Mouse (Mus musculus): ENCODE results near the gene Lst1.

Lst1 gene

DNA sequence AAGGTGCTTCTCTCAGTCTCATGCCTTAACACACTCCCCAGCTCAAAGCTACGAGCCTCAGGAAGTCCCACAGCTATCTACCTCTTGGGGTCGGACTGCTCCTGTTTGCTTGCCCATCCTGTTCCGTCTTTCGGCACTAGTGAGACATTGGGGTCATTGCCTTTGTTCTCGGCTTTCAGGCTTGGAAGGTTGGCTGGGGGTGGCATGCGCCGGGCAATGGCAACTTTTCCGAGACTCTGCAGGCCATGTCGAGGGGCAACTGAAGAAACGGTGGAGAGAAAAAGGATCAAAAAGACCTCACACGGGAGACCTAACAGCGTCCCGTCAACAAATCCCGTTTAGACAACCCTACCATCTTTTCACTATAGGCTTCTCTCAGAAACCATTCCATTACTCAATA lies 26.1 kb downstream of the Lst1 start:
- in situ Hi-C loops (cut with MboI, MseI): no loop called here

DNA sequence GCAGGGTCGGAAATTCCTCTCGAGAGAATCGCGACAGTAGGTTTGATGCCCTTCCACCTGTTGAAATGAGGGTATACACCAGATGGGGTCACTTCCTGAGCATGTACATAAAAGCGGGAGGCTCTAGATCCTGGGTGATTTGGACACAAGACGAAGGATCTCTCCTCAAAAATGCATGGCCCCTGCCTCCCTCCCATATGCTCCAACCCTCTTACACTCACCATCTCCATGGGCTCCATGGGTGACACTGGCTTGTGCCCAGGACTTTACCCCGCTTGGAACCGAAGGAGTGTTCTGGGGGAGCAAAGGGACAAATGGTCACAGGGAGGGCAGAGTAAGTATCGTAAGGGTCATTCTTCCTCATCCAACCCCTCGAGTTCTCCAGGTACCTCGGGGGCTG lies 26.8 kb downstream of the Lst1 start:
- in situ Hi-C loops (cut with MboI, MseI): no loop called here

DNA sequence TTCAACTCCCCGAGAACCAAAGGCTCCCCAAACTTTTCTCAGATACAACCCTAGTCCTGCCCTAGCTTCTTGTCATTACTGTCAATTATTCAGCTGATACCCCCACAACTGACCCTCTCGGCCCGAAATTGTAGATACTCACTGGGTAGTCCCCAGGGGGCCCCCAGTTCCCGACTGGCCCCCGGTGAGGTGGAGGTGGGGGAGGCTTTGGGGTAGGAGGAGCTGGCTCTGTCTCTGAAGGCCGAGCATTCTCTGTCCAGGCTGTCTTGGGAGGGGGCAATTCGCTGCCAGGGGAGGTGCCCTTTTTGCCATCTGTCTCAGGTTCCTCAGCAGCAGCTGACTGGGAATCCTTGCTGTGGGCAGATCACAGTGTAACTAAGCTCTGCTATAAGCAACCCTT lies 28.6 kb downstream of the Lst1 start:
- in situ Hi-C loops (cut with MboI, MseI): no loop called here

DNA sequence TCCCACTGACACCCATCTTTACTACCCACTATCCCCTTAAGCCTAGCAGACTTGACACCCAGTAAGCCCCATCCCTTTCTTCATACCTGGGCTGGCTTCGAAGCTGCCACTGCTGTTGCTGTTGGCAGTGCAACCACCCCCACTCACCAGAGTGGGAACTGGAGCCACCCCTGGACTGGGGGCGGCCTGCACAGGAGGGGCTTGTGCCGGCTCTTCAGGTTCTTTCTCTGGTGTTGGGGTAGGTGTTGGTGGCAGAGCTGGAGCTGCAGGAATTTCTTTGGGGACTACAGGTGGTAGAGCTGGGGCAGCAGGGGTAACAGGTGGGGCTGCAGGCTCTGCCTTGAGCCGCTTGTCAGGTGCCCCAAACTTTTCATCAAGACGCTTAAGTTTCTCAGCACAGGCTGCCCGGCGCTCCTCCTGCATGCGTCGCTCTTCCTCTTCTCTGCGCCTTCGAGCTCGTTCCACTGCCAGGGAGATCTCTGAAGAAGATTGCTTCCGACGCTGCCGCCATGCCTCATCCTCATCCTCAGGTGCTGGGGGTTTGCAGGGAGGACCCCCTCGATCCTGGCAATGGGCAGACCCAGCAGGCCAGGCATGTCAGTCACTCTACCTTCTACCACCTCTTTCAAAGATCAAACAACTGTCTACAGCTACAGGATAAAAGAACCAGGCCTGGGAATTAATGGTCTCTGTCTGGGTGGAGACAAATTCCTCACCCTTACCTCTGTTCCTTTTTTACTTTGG lies 29.2 kb downstream of the Lst1 start:
- in situ Hi-C loops (cut with MboI, MseI): no loop called here

DNA sequence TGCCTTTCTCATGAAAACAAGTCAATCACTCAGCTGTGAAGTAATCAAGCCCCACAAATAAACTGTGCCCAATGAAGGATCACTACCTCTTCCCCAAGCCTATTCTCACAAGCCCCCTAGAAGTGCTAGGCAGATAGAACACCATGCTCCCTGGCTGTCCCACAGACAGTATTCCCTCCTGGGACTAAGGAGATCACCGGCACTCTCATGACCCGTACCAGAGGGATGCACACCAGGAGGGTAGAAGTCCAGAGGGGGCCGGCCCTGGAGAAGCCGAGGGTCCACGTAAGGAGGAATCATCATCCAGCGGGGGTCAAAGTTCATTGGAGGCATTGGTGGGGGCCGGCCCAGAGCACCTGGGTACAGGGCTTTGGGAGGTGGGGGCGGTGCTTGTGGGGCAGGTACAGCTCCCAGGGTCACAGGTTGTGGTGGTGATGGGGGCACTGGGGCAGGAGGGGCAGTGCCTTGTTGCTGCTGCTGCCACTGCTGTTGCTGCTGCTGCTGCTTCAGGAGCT lies 30.5 kb downstream of the Lst1 start:
- in situ Hi-C loops (cut with MboI, MseI): no loop called here

DNA sequence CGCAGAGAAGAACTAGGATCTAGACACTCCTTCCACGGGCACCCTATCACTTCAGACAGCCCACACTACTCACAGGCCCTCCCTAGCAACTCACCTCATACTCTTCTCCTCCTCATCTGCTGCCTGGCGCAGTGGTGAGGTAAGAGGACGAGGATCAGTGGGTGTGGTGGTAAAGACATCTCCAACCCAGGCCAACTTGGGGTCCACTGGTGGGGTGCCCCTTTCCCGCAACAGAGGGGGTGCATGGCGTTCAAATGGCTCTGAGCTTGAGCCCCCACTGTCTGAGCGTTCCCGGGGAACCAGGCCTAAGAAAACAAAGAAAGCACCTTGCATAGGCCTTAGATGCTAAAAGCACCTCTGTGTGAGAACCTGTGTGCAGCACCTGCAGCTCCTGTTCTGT lies 31.0 kb downstream of the Lst1 start:
- in situ Hi-C loops (cut with MboI, MseI): no loop called here

DNA sequence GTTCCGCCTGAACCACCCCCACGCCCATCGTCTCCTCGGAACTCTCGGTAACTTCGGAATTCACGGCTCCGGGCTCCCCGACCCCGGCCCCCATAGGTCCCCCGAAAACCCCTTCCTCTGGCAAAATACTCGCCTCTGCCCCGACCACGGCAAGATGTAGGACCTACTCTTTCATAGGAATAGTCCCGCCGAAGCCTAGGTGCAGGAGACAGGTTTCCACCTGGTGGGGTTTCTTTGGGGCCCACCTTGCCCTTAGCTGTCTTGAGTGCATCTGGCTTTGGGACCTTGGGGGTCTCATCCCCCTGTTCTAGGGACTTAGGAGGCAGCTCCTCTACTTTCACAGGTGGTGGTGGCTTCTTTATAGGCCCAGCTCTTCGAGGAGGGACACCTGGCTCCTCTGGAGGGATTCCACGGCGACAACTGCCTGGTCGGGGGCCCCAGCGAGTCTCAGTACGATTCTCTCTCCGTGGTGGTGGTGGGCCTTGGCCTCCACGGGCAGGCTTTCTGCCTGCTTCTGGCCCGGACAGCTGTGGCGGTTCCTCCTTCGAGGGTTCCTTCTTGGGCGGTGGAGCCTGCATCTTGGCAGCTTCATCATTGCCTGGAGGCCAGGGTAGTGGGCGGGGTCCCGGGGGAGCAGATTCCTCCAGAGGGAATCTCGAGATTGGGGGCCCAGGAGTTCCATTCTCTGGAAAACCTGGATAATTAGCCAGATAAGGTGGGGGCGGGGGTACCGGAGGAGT lies 31.6 kb downstream of the Lst1 start:
- in situ Hi-C loops (cut with MboI, MseI): no loop called here

DNA sequence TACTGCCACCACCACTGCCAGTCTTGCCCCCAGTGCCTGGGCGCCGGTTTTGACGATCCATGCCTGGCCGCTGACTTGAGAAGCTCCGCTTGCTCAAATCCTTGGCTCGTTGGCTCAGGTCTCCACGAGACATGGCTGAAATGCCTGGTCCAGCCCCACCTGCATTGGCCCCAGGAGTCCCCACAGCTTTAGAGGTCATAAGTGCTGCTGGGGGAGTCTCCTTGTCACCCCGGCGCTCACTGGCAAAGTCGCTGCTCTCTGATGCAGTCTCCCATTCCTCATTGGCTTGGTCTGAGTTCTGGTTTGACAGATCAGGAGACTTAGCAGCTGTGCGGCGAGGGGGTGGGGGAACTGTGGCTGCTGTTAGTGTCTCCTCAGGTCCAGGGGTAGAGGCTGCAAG lies 32.8 kb downstream of the Lst1 start:
- in situ Hi-C loops (cut with MboI, MseI): no loop called here

DNA sequence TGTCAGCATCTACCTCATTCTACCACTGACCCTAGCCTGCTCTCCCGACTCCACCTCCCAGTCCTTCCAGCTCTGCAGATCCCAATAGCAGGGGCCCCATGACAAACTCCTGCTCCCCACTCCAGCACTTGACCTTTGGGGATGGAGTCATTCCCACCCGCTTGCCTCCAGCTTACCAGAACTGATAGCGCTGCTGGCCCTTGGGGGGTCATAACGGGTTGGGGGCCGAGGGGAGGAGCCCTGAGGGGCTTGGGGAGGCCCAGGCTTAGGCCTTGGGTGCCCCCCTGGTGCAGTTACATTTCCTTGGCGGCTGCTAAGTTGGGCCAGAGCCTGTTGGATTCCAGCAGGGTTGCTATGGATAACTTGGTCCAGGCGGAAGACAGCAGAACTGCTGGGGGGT lies 33.6 kb downstream of the Lst1 start:
- in situ Hi-C loops (cut with MboI, MseI): no loop called here

DNA sequence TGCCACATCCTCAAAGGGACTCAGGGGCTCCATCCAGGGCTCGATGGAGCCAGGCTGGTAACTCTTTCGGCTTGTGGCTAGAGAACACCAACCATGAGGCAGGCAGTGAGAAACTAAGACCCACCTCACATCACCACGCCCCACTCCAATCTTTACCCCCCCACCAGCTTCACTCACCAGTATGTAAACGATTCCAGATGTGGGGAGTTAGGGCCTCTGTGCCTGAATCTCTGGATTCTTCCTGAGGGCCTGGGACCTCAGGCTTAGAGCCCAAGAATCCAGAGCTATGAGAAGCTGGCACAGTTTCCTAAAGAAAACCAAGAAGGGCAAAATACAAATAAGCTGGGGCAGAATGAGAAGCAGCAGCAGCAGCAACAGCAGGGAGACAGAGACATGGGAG lies 34.3 kb downstream of the Lst1 start:
- in situ Hi-C loops (cut with MboI, MseI): no loop called here

DNA sequence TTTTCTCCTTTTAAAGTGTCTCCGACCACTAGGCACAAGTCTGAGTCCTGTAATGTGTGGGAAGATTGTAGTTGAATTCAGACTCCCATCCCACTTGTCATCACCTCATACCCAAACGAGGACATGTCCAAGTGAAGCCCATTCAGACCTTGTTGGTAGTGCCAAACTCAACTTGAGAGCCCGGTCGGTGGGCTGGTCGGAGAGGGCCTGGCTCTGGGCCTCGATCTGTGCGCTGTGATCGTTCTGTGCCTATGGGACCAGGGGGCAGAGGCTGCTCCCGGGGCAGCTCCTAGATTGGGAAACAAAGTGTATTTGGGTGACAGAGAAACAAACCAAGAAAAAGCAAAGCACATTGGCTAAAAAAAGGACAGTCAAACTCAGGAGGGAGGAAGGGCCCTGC lies 35.2 kb downstream of the Lst1 start:
- in situ Hi-C loops (cut with MboI, MseI): no loop called here

DNA sequence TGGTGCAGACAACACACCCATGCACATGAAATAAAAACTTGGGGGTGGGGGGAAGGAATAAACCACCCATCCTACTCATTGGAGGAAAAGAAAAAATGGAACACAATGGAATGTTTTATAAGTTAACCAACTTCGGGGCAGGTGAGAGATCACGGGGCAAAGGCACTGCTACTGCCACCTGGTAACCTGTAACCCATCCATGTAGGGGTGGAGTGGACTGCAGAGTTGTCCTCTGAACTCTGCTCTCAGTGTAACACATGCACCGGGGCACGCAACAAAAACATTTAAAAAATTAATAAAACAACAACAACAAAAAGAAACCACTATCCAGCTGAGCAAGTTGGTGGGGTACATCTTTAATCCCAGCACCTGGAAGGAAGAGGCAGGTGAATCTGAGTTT lies 36.1 kb downstream of the Lst1 start:
- in situ Hi-C loops (cut with MboI, MseI): no loop called here

DNA sequence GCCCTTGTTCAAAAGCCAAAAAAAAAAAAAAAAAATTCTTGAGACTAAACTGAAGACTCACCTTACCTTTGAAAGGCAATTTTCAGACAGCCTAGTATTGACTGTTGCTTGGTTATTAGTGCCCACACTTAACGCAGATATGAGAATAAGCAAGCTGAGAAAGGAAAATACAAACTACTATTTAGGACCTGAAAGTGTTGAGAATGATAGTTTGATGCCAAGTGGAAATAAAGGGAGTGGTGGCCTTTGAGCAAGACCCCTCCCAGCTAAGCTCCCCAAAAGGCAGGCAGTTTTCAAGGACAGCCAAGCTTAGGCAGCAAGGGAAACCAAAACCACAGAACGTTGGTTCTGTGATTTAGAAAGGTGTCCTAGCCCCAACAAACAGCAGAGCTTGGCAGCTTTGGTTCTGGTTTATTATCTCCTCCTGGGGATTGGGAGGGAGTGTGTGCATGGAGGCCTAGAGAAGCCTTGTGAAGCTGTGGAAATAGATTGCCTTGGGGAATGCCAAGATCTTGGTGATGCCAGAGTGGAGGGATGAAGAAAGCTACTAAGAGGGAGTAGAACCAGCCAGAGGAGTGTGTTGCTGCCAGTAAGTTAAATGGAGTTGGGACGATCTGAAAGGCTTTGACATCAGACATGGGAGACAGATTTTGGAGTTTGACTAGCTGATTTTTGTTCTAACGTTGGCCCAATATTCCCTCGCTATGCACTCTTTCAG lies 40.2 kb downstream of the Lst1 start:
- in situ Hi-C loops (cut with MboI, MseI): no loop called here

DNA sequence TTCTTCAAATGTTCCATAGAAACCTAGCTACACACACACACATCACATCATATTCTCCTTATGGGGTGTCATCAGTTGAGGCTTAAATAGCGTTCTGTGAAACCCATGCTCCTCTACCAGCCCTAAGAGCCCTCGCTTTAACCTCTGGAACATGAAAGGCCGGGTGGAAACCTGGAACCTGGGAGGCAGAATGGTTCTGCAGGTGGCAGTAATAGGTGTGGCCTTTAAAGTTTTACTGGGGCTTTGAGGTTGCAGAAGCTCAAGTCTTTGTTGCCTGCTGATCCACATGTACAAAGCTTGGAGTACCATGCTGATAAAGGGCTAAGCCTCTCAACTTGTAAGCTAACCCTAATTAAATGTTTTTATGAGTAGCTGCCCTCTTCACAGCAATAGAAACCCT lies 40.9 kb downstream of the Lst1 start:
- in situ Hi-C loops (cut with MboI, MseI): no loop called here

DNA sequence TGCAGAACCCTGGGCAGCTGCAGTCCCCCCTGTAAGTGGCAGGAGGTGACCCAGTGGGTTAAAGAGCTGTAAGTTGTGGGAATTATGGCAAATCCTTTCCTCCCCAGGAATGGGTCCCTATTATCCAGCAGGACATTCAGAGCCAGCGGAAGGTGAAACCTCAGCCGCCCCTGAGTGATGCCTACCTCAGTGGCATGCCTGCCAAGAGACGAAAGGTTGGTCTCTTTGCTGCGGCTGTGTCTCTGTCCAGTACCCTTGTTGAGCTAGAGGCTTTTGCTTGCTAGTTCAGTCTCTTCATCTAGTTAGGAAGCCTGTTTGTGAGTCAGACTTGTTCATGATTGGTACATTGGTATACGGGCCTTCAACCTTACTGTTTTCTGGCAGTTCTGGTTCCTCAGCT lies 42.1 kb downstream of the Lst1 start:
- in situ Hi-C loops (cut with MboI, MseI): no loop called here

DNA sequence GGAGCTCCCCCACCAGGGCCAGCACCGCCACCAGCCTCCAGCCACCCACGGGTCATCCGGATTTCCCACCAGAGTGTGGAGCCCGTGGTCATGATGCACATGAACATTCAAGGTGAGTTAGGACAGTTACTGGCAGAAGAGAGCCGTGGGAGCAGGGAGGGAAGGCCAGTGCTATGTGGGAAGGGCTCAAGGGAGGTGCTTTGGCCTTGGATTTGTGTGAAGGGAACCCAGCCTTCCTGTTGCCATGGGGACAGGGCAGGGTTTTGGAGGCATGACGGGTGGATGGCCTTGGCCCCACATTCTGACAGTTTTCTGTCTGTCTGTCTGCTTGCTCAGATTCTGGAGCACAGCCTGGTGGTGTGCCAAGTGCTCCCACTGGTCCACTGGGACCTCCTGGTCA lies 46.3 kb downstream of the Lst1 start:
- in situ Hi-C loops (cut with MboI, MseI): no loop called here

DNA sequence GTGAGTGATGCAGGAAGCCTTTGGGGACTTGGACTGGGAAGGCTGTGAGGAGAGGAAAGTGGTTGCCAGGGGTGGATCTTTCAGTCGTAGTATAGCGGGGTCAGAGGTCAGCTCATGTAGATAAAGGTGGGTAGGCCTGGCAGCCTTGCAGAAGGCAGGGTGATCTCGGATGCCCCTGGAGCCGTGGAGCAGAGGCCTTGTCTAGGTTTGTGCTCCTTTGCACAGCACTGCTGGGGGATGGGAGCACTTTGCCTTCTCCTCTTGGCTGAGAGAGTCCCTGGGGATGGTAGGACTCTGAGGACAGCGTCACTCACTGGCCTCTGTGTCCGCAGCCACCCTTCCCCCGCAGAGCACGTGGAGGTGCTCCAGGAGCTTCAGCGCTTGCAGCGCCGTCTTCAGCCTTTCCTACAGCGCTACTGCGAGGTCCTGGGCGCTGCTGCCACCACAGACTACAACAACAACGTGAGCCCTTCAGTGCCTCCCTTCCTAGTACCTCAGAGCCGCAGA lies 47.7 kb downstream of the Lst1 start:
- in situ Hi-C loops (cut with MboI, MseI): no loop called here

DNA sequence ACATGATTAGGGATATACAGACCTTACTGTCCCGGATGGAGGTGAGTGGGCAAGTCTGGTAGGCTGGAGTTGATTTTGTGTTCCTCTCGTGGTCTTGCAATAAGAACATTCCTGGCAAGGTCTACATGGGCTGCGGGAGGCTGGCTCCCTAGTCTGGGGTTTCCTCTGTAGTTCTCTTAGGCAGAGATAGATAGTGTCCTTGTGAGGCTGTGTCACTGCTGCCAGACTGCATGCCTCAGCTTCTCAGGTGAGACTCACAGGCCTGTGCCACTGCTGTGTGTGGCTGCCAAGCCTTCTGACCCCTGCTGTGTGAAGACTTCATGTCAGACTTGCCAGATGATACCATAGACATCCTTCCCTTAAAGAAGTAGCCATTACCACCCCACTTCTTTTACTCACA lies 49.0 kb downstream of the Lst1 start:
- in situ Hi-C loops (cut with MboI, MseI): no loop called here

DNA sequence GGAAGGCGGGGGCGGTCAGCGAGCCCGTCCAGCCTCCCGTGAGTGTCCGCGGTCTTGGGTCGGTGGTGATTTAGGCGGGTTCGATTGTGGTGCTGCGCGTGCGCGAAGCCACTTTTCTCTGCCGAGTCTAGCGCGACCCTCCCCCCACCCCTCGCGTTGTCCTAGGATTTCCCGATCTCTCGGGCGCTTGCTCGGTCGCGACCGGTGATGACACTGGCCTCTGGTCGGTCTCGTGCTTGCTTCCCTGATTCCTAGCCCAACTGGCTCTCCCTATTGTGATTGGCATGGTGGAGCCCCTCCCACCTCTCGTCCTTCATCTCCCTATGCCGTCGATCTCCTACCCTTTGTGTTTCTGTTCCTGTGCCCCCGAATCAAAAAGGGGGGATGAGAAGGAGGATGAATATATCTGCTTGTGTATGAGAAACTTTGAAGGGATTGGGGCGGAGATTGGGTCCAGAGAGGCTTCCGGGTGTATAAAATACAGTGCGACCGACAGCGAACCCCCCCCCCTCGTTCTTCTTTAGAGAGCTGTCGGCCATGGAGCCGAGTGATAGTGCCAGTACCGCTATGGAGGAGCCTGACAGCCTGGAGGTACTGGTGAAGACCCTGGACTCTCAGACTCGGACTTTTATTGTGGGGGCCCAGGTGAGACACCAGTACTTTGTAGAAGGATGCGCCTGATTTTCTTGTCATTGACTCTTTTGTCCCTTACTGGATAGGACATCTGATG lies 52.5 kb downstream of the Lst1 start:
- in situ Hi-C loops (cut with MboI, MseI): no loop called here
